Mouse (Mus musculus) forebrain, embryonic 11.5 days (tissue): ENCODE data around the gene Paqr7. TPM values are rescaled to one million over a fixed set of nuclear protein-coding genes. Genes with fewer than 3 reads are reported as not detected.

Experiments
- ATAC-seq: fragments of 200-750 bp; cut with Nextera tagmentation; replicated peaks from 2 replicates; pipeline ENCODE4 v1.8.0; 2017; ENCODE audit warnings: moderate TSS enrichment; ENCODE audit not compliant: low FRiP score
- DNase-seq: peaks from one replicate; pipeline ENCODE4 v3.0.0-alpha.2; 2017; ENCODE audit warnings: low spot score
- H3K27ac ChIP-seq: fragments of 300-500 bp; sonication (generic); 2 replicates; pipeline ENCODE4 v1.5.1; 2014; ENCODE audit warnings: low read depth, low read length
- H3K27me3 ChIP-seq: fragments of 300-500 bp; sonication (generic); 2 replicates; pipeline ENCODE4 v1.6.1; 2014; ENCODE audit warnings: mild to moderate bottlenecking, low read length, mixed read lengths; ENCODE audit not compliant: control insufficient read depth, insufficient read depth
- H3K36me3 ChIP-seq: fragments of 300-500 bp; sonication (generic); 2 replicates; pipeline ENCODE4 v1.6.1; 2014; ENCODE audit warnings: mild to moderate bottlenecking, low read length, moderate library complexity, mixed read lengths; ENCODE audit not compliant: control insufficient read depth, insufficient read depth
- H3K4me1 ChIP-seq: fragments of 300-500 bp; sonication (generic); replicated peaks from 2 replicates; pipeline ENCODE4 v1.6.1; 2014; ENCODE audit warnings: low read length, mixed read lengths; ENCODE audit not compliant: control insufficient read depth, insufficient read depth
- H3K4me2 ChIP-seq: fragments of 300-500 bp; sonication (generic); 2 replicates; pipeline ENCODE4 v1.6.1; 2014; ENCODE audit warnings: low read depth, mild to moderate bottlenecking, low read length, moderate library complexity, mixed read lengths; ENCODE audit not compliant: severe bottlenecking
- H3K4me3 ChIP-seq: fragments of 300-500 bp; sonication (generic); 2 replicates; pipeline ENCODE4 v1.5.1; 2014; ENCODE audit warnings: low read depth, low read length
- H3K9ac ChIP-seq: fragments of 300-500 bp; sonication (generic); 2 replicates; pipeline ENCODE4 v1.6.1; 2014; ENCODE audit warnings: low read length
- H3K9me3 ChIP-seq: fragments of 300-500 bp; sonication (generic); 2 replicates; pipeline ENCODE4 v1.6.1; 2016; ENCODE audit warnings: low read length, mixed read lengths; ENCODE audit not compliant: control insufficient read depth
- WGBS: fragments of 180-500 bp; shearing (Covaris S2); extraction: QIAGEN DNeasy Blood & Tissue Kit; methylation state at CpG from one replicate; pipeline ENCODE4 v1.1.7; 2014; 5-methylcytosine and 5-hydroxymethylcytosine counted together
- microRNA-seq: library from miRNA; unstranded; fragments of <30 nt; microRNA quantifications from one replicate; pipeline ENCODE4, GENCODE M21; 2016; ENCODE audit not compliant: insufficient number of aligned reads
- polyA plus RNA-seq: library from polyadenylated mRNA; unstranded; fragments of >200 nt; fragmentation: Nextera tagmentation; extraction: Ambion mirVana; gene quantifications from 2 replicates; pipeline ENCODE4 v1.2.1, GENCODE M21; 2014

Paqr7 gene
- polyA plus RNA-seq, 1 experiment from 2014 or later = 1.3 TPM

- DNase-seq = peak; percentile 68
- no peak for ATAC-seq
- H3K36me3 ChIP-seq = no peaks in the 10 kb centered on the region
- H3K9me3 ChIP-seq = no peaks in the 10 kb centered on the region
- H3K9ac ChIP-seq = no peak overlapping the region; the same call in 1 of the 2 replicates
- H3K4me1 ChIP-seq = peaks cover 4% of the 10 kb centered on the region; the same call in 1 of the 2 replicates
- H3K27ac ChIP-seq = no peak overlapping the region
- 15% methylated on average over 16 of the region's 16 CpGs for WGBS
- no peak overlapping the region for H3K4me2 ChIP-seq
- H3K4me3 ChIP-seq = no peak overlapping the region
- no peaks in the 10 kb centered on the region for H3K27me3 ChIP-seq
Observed at GRCm38 (mm10) chr4:134557626-134558249, 61.2 kb downstream of the Paqr7 start.

GRCm38 (mm10) chr4:134558570-134559113, 62.1 kb downstream of the Paqr7 start:
- H3K4me3 ChIP-seq = no peak overlapping the region
- H3K36me3 ChIP-seq = no peaks in the 10 kb centered on the region
- H3K4me2 ChIP-seq = no peak overlapping the region
- no peak overlapping the region for H3K9ac ChIP-seq
- DNase-seq (no peak), ATAC-seq (no peak)
- 64% methylated on average over 9 of the region's 9 CpGs for WGBS
- no peak overlapping the region for H3K27ac ChIP-seq
- H3K27me3 ChIP-seq = no peaks in the 10 kb centered on the region
- peaks cover 4% of the 10 kb centered on the region; the same call in 1 of the 2 replicates for H3K4me1 ChIP-seq
- H3K9me3 ChIP-seq = no peaks in the 10 kb centered on the region

DNA sequence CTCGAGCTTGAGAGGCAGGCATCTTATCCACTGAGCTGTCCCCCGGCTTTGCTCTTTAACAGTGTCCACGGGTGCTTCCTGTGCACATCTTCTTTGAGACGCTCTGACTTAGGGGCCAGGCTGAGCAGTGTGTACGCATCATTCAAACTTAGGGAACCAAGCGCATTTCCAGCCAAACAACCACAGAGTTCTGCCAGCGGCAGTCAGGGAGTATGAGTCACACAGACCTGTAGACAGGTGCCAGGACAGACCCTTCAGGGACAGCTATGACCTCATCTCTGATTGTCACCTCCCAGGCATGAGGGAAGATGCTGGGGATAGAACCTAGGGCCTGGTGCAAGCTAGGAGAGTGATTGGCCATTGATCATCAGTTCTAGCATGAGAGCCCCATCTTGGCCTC, 62.7 kb downstream of the Paqr7 start:
- Histone ChIP-seq H3K36me3 (no peaks in the 10 kb centered on the region), H3K4me2 (no peak overlapping the region), H3K4me3 (no peak overlapping the region), H3K9ac (no peak overlapping the region), H3K9me3 (no peaks in the 10 kb centered on the region), H3K4me1 (peaks cover 4% of the 10 kb centered on the region; the same call in 1 of the 2 replicates), H3K27ac (no peak overlapping the region), H3K27me3 (no peaks in the 10 kb centered on the region)
- WGBS = 90% methylated on average over 7 of the region's 7 CpGs
- ATAC-seq (no peak), DNase-seq (no peak)

Small RNA genes lying within 50 kb of the gene (microRNA-seq; reads per million reads assigned to microRNA genes)
- gene Gm23634 = 3.4 reads per million

Other genes with a start within 250 kb of the Paqr7 start
- gene Gm30191, start 249.8 kb upstream of the Paqr7 start, polyA plus RNA-seq = 0.63 TPM in 1 of 2 replicates, not detected in the other
- 4.8 and 5.2 TPM in 2 replicates for gene Grrp1, start 242.6 kb upstream of the Paqr7 start, polyA plus RNA-seq
- gene Pdik1l, start 208.8 kb upstream of the Paqr7 start, polyA plus RNA-seq = 26.7 and 31.2 TPM in 2 replicates
- gene Trim63, start 181.6 kb upstream of the Paqr7 start, polyA plus RNA-seq = 0.13 TPM in 1 of 2 replicates, not detected in the other
- not detected in 2 replicates for gene Slc30a2, start 153.5 kb upstream of the Paqr7 start, polyA plus RNA-seq
- 0.15 and 0.71 TPM in 2 replicates for gene Extl1, start 112.8 kb upstream of the Paqr7 start, polyA plus RNA-seq
- 7.2 and 8.8 TPM in 2 replicates for gene Pafah2, start 100.4 kb upstream of the Paqr7 start, polyA plus RNA-seq
- 3,131 and 3,150 TPM in 2 replicates for gene Stmn1, start 28.4 kb upstream of the Paqr7 start, polyA plus RNA-seq
- 8.7 and 9.3 TPM in 2 replicates for gene Aunip, start 14.3 kb downstream of the Paqr7 start, polyA plus RNA-seq
- 132 and 135 TPM in 2 replicates for gene Mtfr1l, start 38.7 kb downstream of the Paqr7 start, polyA plus RNA-seq
- gene Selenon, start 55.5 kb downstream of the Paqr7 start, polyA plus RNA-seq = 38.5 and 47.9 TPM in 2 replicates
- 5.2 and 5.3 TPM in 2 replicates for gene Man1c1, start 207.6 kb downstream of the Paqr7 start, polyA plus RNA-seq